Mouse (Mus musculus): ENCODE measurements around the gene 2510039O18Rik.
A peak's percentile ranks its signal among the peaks of the same experiment; 100 is the strongest.

The 2510039O18Rik gene

DNA sequence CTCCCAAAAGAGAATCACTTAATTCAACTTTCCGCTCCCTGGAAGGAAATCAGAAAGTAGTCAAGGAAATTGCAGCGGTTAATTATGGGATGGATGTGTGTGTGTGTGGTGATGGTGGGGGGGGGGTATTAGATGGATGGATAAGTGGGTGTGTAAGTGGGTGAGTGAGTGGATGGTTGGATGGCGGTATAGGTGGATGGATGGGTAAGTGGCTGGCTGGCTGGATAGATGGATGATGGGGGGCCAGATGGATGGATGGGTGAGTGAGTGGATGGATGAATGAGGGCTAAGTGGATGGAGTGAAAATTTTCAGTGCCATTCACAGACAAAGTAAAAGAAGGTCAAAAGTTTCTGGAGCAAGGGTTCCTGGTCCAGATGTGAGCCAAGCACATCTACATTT lies 3.7 kb upstream of the 2510039O18Rik start:
- no peak for DNase-seq (ENCODE audit: low spot score)

DNA sequence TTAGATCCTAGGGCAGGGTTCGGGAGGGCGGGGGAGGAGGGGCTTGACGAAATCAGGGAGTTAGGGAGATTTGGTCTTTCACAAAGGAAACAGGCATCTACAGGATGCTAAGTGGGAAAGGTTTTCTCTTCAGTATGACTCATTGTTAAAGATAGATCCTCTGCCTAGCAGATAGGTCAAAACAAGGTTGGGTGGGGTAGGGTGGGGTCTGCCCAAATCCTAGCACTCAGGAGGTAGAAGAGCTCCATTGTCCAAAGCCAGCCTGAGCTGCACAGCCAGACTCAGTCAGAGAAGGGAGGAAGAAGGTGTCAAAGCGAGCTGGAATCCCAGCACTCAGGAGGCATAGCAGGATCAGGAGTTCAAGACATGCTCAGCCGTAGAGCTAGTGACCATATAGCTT lies 3.2 kb upstream of the 2510039O18Rik start:
- DNase-seq (ENCODE audit: low spot score) = no peak

DNA sequence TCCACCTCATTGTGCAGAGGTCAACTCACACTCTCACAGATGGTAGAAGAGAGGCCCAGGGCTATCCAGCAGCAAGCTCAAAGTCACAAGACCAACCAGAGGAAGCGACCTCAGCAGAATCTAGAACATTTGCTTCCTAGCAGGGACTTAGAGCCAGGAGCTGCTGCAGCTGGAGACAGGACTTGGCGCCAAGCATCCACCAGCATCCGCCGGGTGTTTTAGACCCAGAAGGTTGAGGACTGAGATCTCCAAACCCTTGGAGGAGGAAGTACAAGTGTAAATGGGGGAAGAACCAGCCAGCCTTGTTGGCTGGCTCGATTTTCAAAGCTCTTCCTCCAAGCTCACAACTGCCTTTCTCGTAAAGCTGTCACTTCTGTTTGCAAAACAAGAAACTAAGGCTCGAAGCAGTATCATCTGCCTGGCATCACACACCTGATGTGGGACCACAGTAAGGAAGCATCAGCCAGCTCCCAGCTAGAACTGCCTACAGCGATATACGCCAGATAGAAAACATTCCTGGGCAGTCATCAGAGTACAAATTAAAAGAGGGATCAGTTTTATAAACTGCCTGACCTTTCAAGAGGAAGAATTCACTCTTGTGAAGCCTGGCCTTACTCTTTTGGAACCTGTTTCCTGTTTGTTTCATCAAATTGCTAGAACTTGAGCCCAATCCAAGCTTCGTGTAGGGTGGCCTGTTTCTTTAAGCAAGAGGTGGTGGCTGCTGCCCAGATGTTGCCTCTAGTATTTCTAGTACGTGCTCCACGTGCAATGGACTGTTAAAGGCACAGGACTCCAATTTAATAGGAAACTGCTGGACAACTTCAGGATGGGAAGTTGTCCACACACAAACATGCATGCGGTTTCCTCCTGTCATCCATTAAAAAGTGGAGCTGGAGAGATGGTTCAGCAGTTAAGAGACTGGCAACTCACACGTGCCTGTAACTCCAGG lies 2.3 kb upstream of the 2510039O18Rik start:
- DNase-seq (ENCODE audit: low spot score) = peak; percentile 63

DNA sequence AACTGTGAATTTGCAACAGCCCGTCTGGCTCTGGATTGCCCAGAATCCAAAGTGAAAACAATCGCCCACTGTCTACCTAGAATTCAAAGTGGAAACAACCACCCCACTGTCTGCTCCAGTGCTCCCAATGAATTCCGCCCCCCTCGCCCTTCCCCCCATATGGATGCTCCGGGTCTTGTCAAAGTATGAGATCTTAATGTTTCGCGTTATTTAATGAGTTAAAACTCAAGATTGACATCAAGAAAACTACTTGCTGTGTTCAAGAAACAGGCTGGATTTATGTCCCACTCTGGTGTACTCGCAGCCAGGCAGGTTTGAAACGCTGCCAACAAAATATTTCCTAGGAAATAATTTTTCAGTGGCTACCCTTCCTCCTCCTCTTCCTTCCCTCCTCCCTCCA lies 584 bp upstream of the 2510039O18Rik start:
- no peak for DNase-seq (ENCODE audit: low spot score)

DNA sequence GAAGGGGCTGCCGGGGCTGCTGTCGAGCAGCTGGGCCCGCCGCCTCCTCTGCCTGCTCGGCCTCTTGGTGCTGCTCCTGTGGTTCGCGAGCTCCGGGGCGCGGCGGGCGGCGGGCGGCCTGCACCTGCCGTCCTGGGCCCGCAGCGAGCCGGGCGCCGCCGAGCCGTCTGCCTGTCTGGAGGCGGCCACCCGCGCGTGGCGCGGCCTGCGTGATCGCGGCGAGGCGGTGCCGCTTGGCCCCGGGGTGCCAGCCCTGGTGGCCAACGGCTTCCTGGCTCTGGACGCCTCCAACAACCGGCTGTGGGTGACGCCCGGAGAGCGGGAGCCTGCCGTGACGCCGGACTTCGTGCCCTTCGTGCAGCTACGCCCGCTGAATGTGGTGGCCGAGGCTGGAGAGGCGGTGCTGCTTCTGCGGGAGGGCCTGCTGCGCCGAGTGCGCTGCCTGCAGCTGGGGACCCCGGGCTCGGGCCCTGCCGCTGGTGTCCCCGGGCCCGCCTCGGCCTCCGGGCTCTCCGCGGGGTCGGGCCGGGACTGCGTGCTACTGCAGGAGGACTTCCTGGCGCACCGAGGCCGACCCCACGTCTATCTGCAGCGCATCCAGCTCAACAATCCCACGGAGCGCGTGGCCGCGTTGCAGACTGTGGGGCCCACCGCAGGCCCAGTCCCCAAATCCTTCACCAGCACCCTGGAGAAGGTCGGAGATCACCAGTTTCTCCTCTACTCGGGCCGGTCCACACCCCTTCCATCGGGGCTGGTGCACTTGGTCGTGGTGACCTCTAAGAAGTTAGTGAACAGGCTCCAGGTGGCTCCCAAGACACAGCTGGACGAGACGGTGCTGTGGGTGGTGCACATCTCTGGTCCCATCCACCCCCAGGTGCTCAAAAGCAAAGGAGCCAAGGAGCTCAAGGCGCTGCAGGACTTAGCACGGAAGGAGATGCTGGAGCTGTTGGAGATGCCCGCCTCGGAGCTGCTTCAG lies 638 bp downstream of the 2510039O18Rik start:
- peak; percentile 21 for DNase-seq (ENCODE audit: low spot score)

DNA sequence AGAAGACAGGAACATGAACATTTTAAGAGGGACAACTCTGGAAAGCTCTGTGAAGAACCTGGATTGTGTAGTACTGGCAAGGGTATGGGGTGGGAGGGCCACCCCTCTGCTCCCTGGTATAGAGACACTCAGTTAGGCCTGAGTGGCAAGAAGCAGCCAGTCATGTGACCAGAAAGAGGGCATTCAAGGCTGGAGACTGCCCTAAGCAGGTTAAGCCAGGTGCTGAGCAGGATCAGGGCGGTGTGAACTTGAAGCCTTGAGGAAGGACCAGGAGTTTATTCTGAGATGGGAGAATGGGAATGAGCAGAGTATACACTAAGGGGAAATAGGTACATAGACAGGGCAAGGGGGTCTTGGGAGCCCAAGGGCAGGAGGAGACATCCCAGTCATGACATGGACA lies 2.3 kb downstream of the 2510039O18Rik start:
- DNase-seq (ENCODE audit: low spot score) = no peak

DNA sequence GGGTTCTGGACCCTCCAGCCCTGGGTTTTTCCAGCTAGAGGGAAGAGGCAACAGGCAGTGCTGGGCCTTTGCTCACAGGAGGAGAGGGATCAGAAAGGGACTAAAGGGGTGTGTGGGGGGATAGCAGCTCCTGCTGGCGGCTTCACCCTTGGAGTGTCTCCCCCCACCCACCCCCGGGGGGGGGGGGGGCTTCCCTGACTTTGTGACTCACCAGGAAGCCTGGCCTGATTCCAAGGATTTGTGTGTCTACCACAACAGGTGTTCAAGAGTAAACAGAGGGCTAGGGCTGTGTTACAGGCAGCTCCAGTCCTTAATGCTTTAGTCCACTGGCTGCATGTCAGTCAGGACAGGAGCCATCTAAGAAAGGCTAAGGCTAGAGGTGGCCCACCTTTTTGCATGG lies 6.8 kb downstream of the 2510039O18Rik start:
- DNase-seq (ENCODE audit: low spot score) = no peak

DNA sequence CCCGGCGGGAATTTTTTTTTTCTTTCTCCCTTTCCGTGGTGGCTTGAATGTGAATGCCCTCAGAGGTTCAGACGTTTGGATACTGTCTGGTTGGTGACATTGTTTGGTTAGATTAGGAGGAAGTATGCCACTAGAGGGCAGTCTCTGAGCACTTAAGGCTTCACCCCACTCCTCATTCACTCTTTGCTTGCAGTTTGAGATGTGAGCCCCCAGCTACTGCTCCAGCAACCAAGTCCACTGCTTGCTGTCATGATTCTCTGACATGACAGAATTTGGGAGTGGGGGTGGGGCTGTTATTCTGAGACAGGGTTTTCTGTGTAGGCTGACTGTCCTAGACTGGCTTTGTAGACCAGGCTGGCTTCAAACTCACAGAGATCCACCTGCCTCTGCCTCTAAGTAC lies 12.9 kb downstream of the 2510039O18Rik start:
- DNase-seq (ENCODE audit: low spot score) = no peak

DNA sequence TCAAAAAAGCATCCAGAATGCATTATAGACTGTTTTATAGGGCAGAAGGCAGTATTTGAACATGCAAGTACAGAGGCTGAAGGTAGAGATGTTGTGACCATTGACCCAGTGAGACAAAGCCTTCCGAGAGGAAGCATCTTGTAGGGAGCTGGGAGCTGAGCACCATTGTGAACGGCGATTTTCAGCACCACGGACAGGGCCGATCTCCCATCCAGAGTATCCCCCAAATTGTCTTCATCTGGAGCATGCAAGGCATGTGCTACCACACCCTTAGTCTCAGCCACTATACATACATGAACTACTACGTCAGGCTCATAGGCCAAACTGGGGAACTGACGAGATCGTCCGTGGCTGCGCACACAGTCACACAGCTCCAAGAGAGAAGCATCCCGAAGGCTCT lies 16.4 kb downstream of the 2510039O18Rik start:
- no peak for DNase-seq (ENCODE audit: low spot score)

DNA sequence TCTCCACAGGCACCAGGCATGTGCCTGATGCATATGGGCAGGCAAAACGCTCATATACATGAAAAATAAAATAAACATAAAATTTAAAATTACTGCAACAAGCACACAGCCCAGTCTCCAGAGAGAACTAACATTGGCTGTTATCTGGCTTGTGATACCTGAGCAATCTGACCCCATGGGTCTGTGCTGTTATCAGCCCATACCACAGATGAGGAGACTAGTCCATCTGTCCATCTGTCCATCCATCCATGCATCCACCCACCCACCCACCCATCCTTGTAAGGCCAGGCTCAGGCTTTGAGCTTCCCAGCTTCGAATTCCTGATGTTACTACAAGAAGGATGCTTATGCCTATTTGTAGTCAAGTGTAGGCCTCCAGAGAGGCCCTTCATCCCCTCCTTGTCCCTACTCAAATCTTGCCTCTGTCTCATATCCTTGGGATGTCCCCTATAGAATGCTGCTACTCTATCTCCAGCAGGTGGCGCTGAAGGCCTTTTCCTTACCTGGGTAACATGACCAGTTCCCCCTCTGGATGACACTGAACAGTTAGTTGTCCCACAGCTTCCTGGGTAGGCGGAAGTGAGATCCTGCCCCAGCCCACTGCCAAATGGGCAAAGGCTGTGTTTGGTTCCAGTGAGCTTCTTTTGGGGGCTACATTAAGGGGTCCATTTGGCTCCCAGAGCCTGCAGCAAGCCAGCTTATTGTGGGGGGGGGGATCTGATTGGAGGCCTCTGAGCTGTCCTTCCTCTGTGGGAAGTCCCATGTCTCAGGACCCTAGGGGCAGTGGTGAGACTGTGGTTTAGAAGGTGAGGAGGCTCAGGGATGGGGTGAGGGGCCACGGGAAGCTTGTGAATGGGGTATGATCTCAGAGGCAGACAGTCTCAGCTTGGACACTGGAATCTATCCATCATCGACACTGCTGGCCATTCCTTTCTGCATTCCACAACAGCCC lies 19.5 kb downstream of the 2510039O18Rik start:
- peak; percentile 58 for DNase-seq (ENCODE audit: low spot score)

DNA sequence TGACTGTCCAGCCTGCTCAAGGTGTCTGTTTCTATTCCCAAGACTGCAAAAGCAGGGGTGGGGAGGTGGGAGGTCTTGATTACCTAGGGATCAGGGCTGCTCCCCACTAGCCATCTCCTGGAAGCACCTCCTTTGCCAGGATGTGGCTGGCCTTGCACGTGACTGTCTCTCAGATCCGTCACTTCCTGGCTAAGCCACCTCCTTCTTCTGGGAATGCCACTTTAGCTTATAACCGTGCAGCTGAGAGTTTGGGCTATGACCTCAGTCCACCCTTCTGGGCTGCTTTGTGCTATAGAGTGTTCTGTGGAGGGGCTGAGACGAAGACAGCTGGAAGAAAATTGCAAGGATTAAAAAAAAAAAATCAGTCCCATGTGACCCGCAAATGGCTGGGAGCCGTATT lies 22.1 kb downstream of the 2510039O18Rik start:
- DNase-seq (ENCODE audit: low spot score) = no peak

DNA sequence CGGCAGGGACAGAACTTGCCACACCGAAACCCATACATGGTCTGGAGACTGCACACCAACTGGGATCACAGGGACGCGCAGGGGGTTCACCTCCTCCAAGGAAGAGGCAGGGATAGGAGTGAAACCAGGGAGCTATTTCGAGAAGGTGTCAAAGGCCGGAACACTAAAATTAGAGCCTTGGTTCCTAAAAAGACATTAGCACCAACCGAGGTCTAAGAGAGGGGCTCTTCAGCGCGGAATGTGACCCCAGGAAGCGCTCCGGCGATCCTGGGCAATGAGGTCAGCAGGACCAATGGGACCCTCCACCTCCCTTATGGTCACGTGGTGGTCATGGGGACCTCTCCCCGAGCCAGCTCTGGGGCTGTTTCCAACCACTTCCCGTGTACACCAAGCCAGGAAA lies 22.9 kb downstream of the 2510039O18Rik start:
- DNase-seq (ENCODE audit: low spot score) = no peak

DNA sequence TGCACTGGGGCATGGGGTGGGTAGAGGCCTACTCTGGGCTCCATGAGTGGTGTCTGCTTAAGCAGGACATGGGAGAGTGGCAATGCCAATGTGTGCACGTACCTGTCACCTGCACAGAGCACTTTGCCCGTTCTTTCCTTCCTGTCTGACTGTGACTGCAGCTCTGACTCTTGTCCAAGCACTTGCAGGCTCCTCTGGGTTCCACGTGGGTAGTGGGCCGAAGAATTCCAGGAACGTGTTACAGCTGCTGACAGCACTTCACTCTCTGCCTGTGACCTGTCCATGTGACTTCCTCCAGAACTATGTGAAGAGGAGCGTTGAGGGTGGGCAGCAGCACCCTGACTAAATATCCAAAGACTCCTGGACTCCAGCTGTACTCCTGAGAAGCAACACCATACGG lies 25.0 kb downstream of the 2510039O18Rik start:
- no peak for DNase-seq (ENCODE audit: low spot score)

DNA sequence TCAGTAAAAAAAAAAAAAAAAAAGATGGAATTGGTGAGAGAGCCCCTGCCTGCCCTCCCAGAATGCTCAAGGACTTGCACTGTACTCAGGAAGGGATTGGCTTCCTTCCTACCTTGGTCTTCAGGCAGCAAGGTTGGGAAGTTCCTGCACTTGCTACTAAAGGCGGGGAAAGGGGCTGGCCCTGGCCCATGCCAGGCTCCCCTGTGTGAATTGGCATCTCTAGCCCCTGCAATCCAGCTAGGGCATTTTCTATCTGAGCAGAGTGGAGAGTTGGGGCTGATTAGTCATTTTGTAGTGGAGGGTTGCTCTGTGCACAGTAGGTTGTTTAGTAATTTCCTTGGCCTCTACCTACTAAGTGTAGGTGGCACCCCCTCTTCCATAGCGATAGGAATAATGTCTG lies 28.1 kb downstream of the 2510039O18Rik start:
- no peak for DNase-seq (ENCODE audit: low spot score)

DNA sequence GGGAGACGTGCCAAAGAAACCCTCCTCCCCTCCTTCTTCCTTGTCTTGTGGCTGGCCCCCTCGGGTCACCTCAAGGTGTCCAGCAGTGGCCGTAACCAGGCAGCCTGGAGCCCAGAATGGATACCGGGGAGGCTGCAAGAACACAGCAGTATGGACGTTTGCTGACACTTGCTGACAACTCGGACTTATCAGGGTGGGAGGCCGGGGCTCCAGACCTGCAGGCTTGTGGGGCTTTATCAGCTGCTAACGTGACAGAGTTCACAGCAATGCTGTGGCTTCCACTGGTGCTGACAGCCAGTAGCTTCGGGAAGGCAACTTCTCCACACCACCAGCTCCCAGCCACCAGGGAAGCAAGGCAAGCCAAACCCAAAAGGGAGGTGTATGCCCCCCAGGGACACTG lies 28.6 kb downstream of the 2510039O18Rik start:
- DNase-seq (ENCODE audit: low spot score) = no peak

DNA sequence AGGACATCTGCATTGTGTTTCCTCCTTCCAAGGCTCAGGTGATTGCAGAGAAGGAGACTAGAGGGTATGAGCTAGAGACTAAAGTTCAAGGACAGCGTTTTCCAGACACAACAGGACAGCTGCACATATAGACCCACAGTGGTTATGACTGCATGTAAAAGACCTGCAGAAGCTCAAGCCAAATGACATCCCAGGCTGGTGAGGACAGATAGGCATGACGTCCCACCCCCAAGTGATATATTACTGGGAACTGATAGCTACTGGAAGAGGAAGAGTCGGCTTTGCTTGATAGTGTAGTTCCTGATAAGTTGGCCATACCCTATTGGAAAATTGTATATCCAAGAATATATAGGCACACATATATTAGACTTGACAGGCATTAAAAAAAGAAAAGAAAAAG lies 35.5 kb downstream of the 2510039O18Rik start:
- DNase-seq (ENCODE audit: low spot score) = no peak

DNA sequence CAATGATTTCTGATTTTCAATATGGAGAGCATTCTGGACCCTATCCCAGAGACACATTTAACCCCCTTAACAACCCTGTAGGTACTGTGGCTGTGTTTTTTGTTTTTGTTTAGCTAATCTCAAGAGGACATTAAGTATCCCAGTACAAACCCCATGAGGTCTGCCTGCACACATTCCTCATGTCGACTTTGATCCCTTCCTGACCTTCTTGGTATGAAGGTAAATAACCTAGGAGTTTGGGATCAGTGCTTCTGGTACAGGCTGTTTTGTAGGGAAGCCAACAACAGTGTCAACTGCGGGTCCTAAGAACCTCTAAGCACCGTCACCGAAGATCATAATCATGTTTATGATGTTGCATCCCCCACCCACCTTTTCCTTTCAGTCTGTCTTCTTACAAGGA lies 37.0 kb downstream of the 2510039O18Rik start:
- DNase-seq (ENCODE audit: low spot score) = no peak

DNA sequence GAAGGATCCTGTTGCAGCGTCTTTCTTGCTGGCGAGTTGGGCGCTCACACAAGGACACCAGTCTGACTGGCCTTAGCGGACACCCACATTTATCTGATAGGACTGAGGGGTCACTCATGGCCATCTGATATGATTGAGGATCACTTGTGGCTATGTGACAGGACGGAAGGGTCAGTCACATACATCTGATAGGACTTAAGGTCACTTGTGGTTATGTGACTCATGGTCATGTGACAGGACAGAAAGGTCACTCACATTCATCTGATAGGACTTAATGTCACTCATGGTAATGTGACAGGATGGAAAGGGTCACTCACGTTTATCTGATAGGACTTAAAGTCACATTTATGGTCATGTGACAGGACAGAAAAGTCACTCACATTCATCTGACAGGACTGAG lies 37.7 kb downstream of the 2510039O18Rik start:
- no peak for DNase-seq (ENCODE audit: low spot score)

DNA sequence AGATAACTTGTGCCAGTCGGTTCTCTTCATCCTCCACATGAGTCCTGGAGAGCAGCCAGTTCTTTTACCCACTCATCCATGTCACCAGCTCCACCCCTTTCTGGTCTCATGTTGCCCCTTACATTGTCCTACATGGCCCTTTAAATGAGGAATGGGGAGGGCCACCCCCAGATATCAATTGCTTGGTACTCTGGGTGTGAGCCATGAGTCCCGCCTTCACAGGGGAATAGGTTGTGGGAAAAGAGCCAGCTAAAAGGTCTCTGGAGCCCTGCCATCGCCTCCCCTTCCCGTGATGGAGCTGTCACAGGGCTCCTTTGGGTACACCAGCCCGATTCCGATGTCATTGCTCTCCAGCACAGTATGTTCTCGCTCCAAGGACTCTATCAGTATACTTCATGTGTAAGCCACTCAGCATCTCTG lies 38.8 kb downstream of the 2510039O18Rik start:
- no peak for DNase-seq (ENCODE audit: low spot score)

DNA sequence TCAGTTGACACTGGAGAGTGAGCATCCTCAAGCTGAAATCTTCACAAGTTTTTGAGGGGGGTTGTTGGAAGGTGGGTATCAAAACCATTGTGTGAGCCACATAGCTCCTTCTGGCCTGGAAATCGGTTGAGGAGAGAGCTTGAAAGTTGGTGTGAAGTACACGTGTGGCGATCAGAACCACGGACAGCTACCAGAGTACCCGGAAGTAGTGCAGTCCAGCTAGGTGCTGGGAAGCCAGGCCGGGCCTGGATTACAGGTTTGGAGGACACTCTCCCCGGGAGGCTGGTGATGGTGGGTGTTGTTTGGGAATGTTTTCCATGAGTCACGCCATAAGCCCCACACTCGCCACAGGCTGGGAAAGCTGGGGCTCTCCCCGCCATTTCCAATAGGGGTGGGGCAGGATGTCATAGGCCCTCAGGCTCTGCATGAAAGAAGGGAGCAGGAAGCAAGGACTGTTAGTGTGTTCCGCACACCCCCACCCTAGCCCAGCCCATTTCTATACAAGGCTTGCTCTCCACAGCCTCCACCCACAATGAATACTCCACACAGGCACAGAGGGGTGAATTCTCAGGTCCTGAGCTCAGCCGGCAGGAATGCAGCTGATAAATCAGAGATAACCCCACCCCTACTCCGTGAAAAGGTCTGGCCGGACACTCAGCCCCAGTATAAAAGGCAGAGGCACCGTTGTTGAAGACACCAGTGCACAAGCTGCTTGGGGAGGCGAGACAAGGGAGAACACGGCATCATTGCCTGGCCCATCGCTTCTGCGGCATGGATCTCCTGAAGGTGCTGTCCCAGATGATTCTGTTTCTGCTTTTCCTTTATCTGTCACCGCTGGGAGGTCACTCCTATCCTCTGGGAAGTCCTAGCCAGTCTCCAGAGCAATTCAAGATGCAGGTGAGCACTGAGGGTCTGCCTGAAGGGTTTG lies 44.8 kb downstream of the 2510039O18Rik start, which contains the start of gene Nppb:
Gene Nppb (plus strand): TSS at position 584 of the 928 bp plus-strand sequence.
- peak; percentile 44 for DNase-seq (ENCODE audit: low spot score)

Measured in urinary bladder, postnatal 14 days (tissue).